Mouse (Mus musculus) adrenal gland, postnatal 36 days (tissue): ENCODE measurements around the gene Nme3. TPM values are rescaled to one million over a fixed set of nuclear protein-coding genes. Genes with fewer than 3 reads are reported as not detected.

ENCODE experiments used
- DNase-seq, 2 experiments: peaks; one replicate each; pipeline ENCODE4 v3.0.0; 2021; ENCODE audit warnings: mixed read lengths in 1 of 2
- long read RNA-seq, 2 experiments: library from polyadenylated mRNA; stranded (forward); transcript quantifications; one replicate each; pipeline ENCODE4 v2.0.0; 2021; ENCODE audit warnings: borderline sequencing depth in 2 of 2
- total RNA-seq, 2 experiments: library from RNA; stranded (reverse); gene quantifications; 2 replicates each; pipeline ENCODE4 v1.2.3; 2021

The Nme3 gene
- 100 to 1,000 TPM in 1 of 2 experiments, 10 to 100 TPM in 1; 51.3 to 113 TPM for total RNA-seq
- long read RNA-seq, experiment 1, transcript Nme3-201 (5 exons, 715 nt) = major isoform, 43 of 65 reads
- long read RNA-seq, experiment 1, transcript Nme3-203 (4 exons, 484 nt) = minor isoform, 18 of 65 reads
- long read RNA-seq, experiment 1, partial matches to known transcripts = 0 of 65 reads
- long read RNA-seq, experiment 1, other reads (novel, unspliced or antisense) = 3 of 65 reads
- long read RNA-seq, experiment 2, transcript Nme3-201 (5 exons, 715 nt) = major isoform, 17 of 25 reads
- long read RNA-seq, experiment 2, transcript Nme3-203 (4 exons, 484 nt) = minor isoform, 5 of 25 reads
- long read RNA-seq, experiment 2, partial matches to known transcripts = 0 of 25 reads
- long read RNA-seq, experiment 2, other reads (novel, unspliced or antisense) = 2 of 25 reads

- peak; percentile 86 to 91 for DNase-seq
Observed at GRCm38 (mm10) chr17:24896241-24896992, at the start of gene Nme3. Nme3 (plus strand) TSS chr17:24896500.

- DNase-seq = no peak
Observed at GRCm38 (mm10) chr17:24847386-24847785, 48.9 kb upstream of the Nme3 start.

GRCm38 (mm10) chr17:24848600-24849031 lies 47.7 kb upstream of the Nme3 start:
- DNase-seq = no peak

GRCm38 (mm10) chr17:24849733-24850064 lies 46.6 kb upstream of the Nme3 start:
- DNase-seq = no peak

GRCm38 (mm10) chr17:24850065-24850772 lies 46.1 kb upstream of the Nme3 start, which contains the start of gene Fahd1:
Fahd1 (minus strand) TSS chr17:24850364.
- peak; percentile 94 to 95 for DNase-seq

GRCm38 (mm10) chr17:24850773-24851127 lies 45.5 kb upstream of the Nme3 start:
- DNase-seq = no peak

GRCm38 (mm10) chr17:24851381-24852125 lies 44.7 kb upstream of the Nme3 start:
- DNase-seq = no peak

- DNase-seq = peak; percentile 16 to 34
Observed at GRCm38 (mm10) chr17:24855838-24856464, 40.3 kb upstream of the Nme3 start.

- no peak for DNase-seq
Observed at GRCm38 (mm10) chr17:24856589-24856988, 39.7 kb upstream of the Nme3 start.

- DNase-seq = no peak
Observed at GRCm38 (mm10) chr17:24857831-24858470, 38.3 kb upstream of the Nme3 start.

GRCm38 (mm10) chr17:24858967-24859366 lies 37.3 kb upstream of the Nme3 start:
- no peak for DNase-seq

GRCm38 (mm10) chr17:24860076-24860475 lies 36.2 kb upstream of the Nme3 start:
- DNase-seq = no peak

- no peak for DNase-seq
Observed at GRCm38 (mm10) chr17:24861785-24862184, 34.5 kb upstream of the Nme3 start.

GRCm38 (mm10) chr17:24865776-24866175 lies 30.5 kb upstream of the Nme3 start, which contains the start of gene Igfals:
Igfals (plus strand) TSS chr17:24865997.
- DNase-seq = no peak

GRCm38 (mm10) chr17:24867914-24868313 lies 28.4 kb upstream of the Nme3 start:
- no peak for DNase-seq

GRCm38 (mm10) chr17:24873695-24874404 lies 22.4 kb upstream of the Nme3 start:
- DNase-seq = no peak

- DNase-seq = no peak
Observed at GRCm38 (mm10) chr17:24874405-24874745, 21.9 kb upstream of the Nme3 start.

- no peak for DNase-seq
Observed at GRCm38 (mm10) chr17:24874989-24875388, 21.3 kb upstream of the Nme3 start.

GRCm38 (mm10) chr17:24877336-24878116 lies 18.8 kb upstream of the Nme3 start:
- peak in 1 of 2 experiments; percentile 59 for DNase-seq

- DNase-seq = peak in 1 of 2 experiments; percentile 71
Observed at GRCm38 (mm10) chr17:24878117-24878397, 18.2 kb upstream of the Nme3 start.
